Mouse (Mus musculus): ENCODE results near the gene Dvl2. TPM values are rescaled to one million over a fixed set of nuclear protein-coding genes. Genes with fewer than 3 reads are reported as not detected.

Gene Dvl2
- polyA plus RNA-seq, 1 experiment from 2014 or later, result 47.6 TPM

DNA sequence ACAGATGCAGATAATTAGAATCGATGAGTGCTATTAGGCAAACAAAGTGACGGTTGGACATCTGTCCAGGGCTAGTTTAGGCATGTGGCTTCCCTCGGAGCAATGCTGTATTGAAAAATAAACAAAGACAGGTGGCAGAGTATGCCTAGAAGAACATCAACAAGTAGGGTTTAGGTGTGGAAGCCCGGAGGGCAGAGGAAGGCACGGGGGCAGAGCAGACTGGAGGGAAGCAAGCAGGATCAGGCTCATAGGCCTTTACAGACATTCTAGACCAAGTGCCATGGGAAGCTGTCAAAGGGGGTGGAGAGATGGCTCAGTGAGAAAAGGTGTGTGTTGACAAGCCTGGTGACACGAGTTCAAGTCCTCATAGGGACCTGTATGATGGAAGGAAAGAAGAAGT is 49.0 kb downstream of the Dvl2 start:
- H3K4me2 ChIP-seq (ENCODE audit: low read depth, low read length, severe bottlenecking), result no peak overlapping the region
- ATAC-seq (replicated peaks; ENCODE audit: low FRiP score), result no peak

DNA sequence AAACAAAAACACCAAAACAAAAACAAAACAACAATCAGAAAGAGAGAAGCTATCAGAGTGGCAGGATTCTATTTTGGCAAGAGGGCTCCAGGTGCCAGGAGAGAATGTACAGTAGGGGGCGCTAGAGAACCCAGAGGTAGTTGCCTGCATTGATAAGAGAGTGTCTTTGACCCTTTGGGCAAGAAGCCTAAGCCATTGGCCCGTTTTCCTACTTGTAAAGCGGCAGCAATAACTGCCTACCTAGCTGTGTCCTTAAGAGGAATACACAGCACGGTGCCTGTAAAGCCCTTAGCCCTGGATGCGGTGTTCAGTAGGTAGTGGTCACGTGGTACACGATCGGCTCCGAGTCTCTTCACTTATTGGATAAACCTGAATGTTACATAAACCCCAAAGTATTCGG is 49.4 kb downstream of the Dvl2 start:
- Histone ChIP-seq H3K4me1 (replicated peaks; ENCODE audit: control insufficient read depth, insufficient read depth, low read length) (no peaks in the 10 kb centered on the region), H3K4me2 (ENCODE audit: low read depth, low read length, severe bottlenecking) (no peak overlapping the region), H3K9me3 (ENCODE audit: control insufficient read depth, low read length) (no peaks in the 10 kb centered on the region), H3K36me3 (ENCODE audit: control insufficient read depth, insufficient read depth, low read length) (no peaks in the 10 kb centered on the region; the same call in 1 of the 2 replicates), H3K9ac (ENCODE audit: low read length) (no peak overlapping the region), H3K4me3 (ENCODE audit: low read depth, low read length) (no peak overlapping the region), H3K27me3 (ENCODE audit: control insufficient read depth, insufficient read depth, low read length) (no peaks in the 10 kb centered on the region), H3K27ac (ENCODE audit: low read depth, low read length) (no peak overlapping the region)
- 56% methylated on average over 10 of the region's 10 CpGs for WGBS
- ATAC-seq (replicated peaks; ENCODE audit: low FRiP score), result no peak
- no peak for DNase-seq (ENCODE audit: low spot score)

More for the DNA sequence above, 49.0 kb downstream of the Dvl2 start:
- H3K4me3 ChIP-seq (ENCODE audit: low read depth, low read length), result no peak overlapping the region
- H3K27ac ChIP-seq (ENCODE audit: low read depth, low read length), result no peak overlapping the region
- no peaks in the 10 kb centered on the region; the same call in 1 of the 2 replicates for H3K36me3 ChIP-seq (ENCODE audit: control insufficient read depth, insufficient read depth, low read length)
- no peaks in the 10 kb centered on the region for H3K27me3 ChIP-seq (ENCODE audit: control insufficient read depth, insufficient read depth, low read length)
- DNase-seq (ENCODE audit: low spot score), result no peak
- no peak overlapping the region for H3K9ac ChIP-seq (ENCODE audit: low read length)
- no peaks in the 10 kb centered on the region for H3K4me1 ChIP-seq (replicated peaks; ENCODE audit: control insufficient read depth, insufficient read depth, low read length)
- 74% methylated on average over 6 of the region's 6 CpGs for WGBS
- H3K9me3 ChIP-seq (ENCODE audit: control insufficient read depth, low read length), result no peaks in the 10 kb centered on the region

DNA sequence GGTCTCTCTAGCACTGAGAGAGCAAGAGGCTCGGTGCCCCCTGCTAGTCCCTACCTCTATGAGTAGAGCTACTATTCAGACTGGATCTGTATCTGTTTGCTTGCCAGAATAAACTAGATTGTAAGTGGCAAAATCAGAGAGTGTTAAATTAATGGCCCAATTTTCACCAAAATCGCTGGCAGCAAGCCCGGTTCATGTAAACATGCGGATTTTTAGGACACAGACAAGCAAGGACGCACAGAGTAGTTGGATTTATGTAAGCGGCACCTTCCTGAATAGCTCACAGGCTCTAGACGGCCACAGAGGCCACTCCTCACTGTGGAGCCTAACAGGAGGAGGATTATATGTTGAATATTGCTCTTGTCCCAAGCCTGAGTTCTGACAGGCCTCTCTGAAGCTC is 52.8 kb downstream of the Dvl2 start:
- no peaks in the 10 kb centered on the region for H3K27me3 ChIP-seq (ENCODE audit: control insufficient read depth, insufficient read depth, low read length)
- no peak overlapping the region for H3K4me3 ChIP-seq (ENCODE audit: low read depth, low read length)
- no peak overlapping the region for H3K4me2 ChIP-seq (ENCODE audit: low read depth, low read length, severe bottlenecking)
- 78% methylated on average over 7 of the region's 7 CpGs for WGBS
- no peaks in the 10 kb centered on the region for H3K36me3 ChIP-seq (ENCODE audit: control insufficient read depth, insufficient read depth, low read length)
- ATAC-seq (replicated peaks; ENCODE audit: low FRiP score) (no peak), DNase-seq (ENCODE audit: low spot score) (no peak)
- no peaks in the 10 kb centered on the region; the same call in 1 of the 2 replicates for H3K4me1 ChIP-seq (replicated peaks; ENCODE audit: control insufficient read depth, insufficient read depth, low read length)
- H3K27ac ChIP-seq (ENCODE audit: low read depth, low read length), result no peak overlapping the region
- H3K9me3 ChIP-seq (ENCODE audit: control insufficient read depth, low read length), result no peaks in the 10 kb centered on the region
- H3K9ac ChIP-seq (ENCODE audit: low read length), result no peak overlapping the region

DNA sequence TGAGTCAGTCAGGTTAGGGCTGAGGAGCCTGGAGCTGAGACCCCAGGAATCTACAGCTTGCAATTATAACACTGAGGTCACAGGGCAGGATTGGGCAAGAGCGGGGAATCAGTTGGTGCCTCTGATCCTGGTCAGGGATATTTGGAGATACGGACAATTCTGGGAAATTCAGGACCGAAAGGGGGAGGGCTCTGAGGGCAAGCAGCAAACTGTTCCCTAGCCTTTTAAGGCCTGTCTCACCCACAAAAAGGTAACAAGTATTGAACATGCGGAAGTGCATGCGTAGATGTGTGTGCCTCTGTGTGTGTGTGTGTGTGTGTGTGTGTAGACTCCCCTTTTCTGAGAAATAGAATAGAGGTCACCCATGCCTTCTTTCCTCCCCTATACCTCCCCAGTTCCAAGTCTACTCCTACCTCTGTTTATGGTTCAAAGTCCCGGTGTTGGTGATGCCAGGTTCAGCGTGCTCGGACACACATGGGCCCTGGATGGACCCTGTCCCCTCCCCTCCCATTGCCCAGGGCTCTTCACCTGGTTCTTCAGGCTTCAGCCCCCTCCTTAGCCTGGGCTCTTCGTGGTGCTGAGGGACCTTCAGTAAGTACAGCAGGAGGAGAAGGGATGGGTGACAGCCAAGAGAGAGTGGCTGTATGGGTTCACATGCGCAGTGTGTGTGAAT is 53.6 kb downstream of the Dvl2 start, which contains the start of gene Asgr1:
TSS of gene Asgr1 (plus strand) at position 188 of the 673 bp plus-strand sequence.
- no peak within 1 kb of the TSS for H3K27ac ChIP-seq (ENCODE audit: low read depth, low read length)
- no peak within 1 kb of the TSS for H3K4me3 ChIP-seq (ENCODE audit: low read depth, low read length)
- ATAC-seq (replicated peaks; ENCODE audit: low FRiP score), result no peak
- no peak within 1 kb of the TSS for H3K4me2 ChIP-seq (ENCODE audit: low read depth, low read length, severe bottlenecking)
- WGBS, result 79% methylated on average over 10 of the region's 10 CpGs
- H3K9ac ChIP-seq (ENCODE audit: low read length), result no peak within 1 kb of the TSS
- DNase-seq (ENCODE audit: low spot score), result no peak
- no peaks in the 10 kb centered on the region; the same call in 1 of the 2 replicates for H3K4me1 ChIP-seq (replicated peaks; ENCODE audit: control insufficient read depth, insufficient read depth, low read length)
- H3K9me3 ChIP-seq (ENCODE audit: control insufficient read depth, low read length), result no peaks in the 10 kb centered on the region
- H3K27me3 ChIP-seq (ENCODE audit: control insufficient read depth, insufficient read depth, low read length), result no peaks in the 10 kb centered on the region
- no peaks in the 10 kb centered on the region for H3K36me3 ChIP-seq (ENCODE audit: control insufficient read depth, insufficient read depth, low read length)

DNA sequence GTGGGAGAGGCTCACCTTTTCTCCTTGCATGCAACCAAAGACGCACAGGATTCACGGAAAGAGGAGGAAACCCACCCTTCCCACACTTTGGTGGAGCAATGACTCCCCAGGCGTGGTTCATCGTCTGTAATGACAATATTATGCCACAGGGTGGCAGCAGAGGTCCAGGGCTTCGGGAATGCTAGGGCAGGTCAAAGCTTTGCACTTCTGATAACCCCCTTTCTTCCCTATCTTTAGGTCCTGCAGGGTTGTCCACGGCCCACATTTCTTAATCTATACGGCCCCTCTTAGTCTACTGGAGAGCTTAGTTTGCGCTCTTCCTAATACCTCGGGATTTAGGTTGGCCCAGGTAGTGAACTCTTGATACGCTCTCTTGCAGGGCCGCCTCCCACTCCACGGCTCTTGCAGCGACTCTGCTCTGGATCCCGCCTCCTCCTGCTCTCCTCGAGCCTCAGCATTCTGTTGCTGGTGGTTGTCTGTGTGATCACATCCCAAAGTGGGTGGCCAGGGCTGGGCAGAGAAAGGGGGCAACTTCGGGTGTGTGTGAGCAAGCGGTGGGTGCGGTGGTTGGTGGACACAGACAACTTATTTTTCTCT is 55.3 kb downstream of the Dvl2 start:
- no peak overlapping the region for H3K4me3 ChIP-seq (ENCODE audit: low read depth, low read length)
- H3K9ac ChIP-seq (ENCODE audit: low read length), result no peak overlapping the region
- H3K27me3 ChIP-seq (ENCODE audit: control insufficient read depth, insufficient read depth, low read length), result no peaks in the 10 kb centered on the region
- ATAC-seq (replicated peaks; ENCODE audit: low FRiP score), result no peak; the same call in 1 of the 2 replicates
- H3K4me1 ChIP-seq (replicated peaks; ENCODE audit: control insufficient read depth, insufficient read depth, low read length), result no peaks in the 10 kb centered on the region; the same call in 1 of the 2 replicates
- no peaks in the 10 kb centered on the region for H3K36me3 ChIP-seq (ENCODE audit: control insufficient read depth, insufficient read depth, low read length)
- no peaks in the 10 kb centered on the region for H3K9me3 ChIP-seq (ENCODE audit: control insufficient read depth, low read length)
- H3K4me2 ChIP-seq (ENCODE audit: low read depth, low read length, severe bottlenecking), result peak overlapping the region; percentile 32; the same call in 1 of the 2 replicates
- H3K27ac ChIP-seq (ENCODE audit: low read depth, low read length), result no peak overlapping the region
- DNase-seq (ENCODE audit: low spot score), result peak; percentile 86
- 26% methylated on average over 18 of the region's 18 CpGs for WGBS

DNA sequence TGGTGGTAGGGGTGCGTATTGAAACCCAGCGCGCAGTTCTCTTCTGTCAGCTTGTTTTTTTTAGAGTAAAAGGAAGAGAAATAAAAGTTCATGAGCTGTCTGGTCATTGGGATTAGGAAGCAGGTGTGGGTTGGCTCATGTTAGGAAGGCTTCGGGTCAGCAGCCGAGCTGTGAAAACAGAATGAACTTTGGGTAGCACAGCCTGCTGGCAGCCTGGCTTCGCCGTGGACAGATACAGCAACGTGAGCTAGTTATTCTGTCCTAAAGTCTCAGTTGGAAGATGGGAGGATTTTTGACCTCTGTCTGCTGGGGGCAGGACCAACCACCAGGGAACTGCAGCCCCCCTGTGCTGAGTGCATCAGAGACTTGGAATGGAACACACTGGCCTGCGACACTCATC is 57.4 kb downstream of the Dvl2 start:
- WGBS, result 84% methylated on average over 9 of the region's 9 CpGs
- no peak overlapping the region for H3K9ac ChIP-seq (ENCODE audit: low read length)

DNA sequence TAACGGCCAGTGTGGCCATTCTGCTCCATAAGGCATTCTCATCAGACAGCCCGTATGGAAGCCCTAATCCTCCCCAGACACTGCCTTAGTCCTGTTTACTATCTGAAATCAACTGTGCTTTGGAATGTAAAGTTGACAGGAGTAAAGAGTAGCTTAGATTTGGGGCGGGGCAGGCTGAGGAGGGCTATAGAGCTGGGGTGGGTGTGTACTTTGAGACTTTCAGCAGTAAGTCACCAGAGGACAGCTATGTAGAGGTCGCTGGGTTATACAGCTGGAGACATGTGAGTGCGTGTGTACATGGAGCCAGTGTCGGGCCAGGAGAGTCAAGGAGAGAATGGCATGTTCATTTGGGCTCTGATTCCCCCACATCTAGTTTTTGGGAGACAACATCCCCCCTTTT is 59.5 kb downstream of the Dvl2 start:
- no peak for ATAC-seq (replicated peaks; ENCODE audit: low FRiP score)
- Histone ChIP-seq H3K9ac (ENCODE audit: low read length) (no peak overlapping the region), H3K4me1 (replicated peaks; ENCODE audit: control insufficient read depth, insufficient read depth, low read length) (no peaks in the 10 kb centered on the region; the same call in 1 of the 2 replicates), H3K4me2 (ENCODE audit: low read depth, low read length, severe bottlenecking) (no peak overlapping the region), H3K9me3 (ENCODE audit: control insufficient read depth, low read length) (no peaks in the 10 kb centered on the region), H3K27ac (ENCODE audit: low read depth, low read length) (no peak overlapping the region), H3K27me3 (ENCODE audit: control insufficient read depth, insufficient read depth, low read length) (no peaks in the 10 kb centered on the region), H3K4me3 (ENCODE audit: low read depth, low read length) (no peak overlapping the region), H3K36me3 (ENCODE audit: control insufficient read depth, insufficient read depth, low read length) (no peaks in the 10 kb centered on the region)
- no peak for DNase-seq (ENCODE audit: low spot score)
- WGBS, result 77% methylated on average over 6 of the region's 6 CpGs

More for the DNA sequence above, 57.4 kb downstream of the Dvl2 start:
- Histone ChIP-seq H3K36me3 (ENCODE audit: control insufficient read depth, insufficient read depth, low read length) (no peaks in the 10 kb centered on the region), H3K9me3 (ENCODE audit: control insufficient read depth, low read length) (no peaks in the 10 kb centered on the region), H3K27ac (ENCODE audit: low read depth, low read length) (no peak overlapping the region), H3K4me3 (ENCODE audit: low read depth, low read length) (no peak overlapping the region), H3K4me2 (ENCODE audit: low read depth, low read length, severe bottlenecking) (no peak overlapping the region), H3K4me1 (replicated peaks; ENCODE audit: control insufficient read depth, insufficient read depth, low read length) (no peaks in the 10 kb centered on the region; the same call in 1 of the 2 replicates), H3K27me3 (ENCODE audit: control insufficient read depth, insufficient read depth, low read length) (no peaks in the 10 kb centered on the region)
- DNase-seq (ENCODE audit: low spot score), result no peak
- no peak for ATAC-seq (replicated peaks; ENCODE audit: low FRiP score)
